Mouse (Mus musculus) cerebellum, postnatal 25 days (tissue): ENCODE measurements around the gene Mpig6b.

ENCODE experiments used
- DNase-seq, 2 experiments: peaks; one replicate each; pipeline ENCODE4 v3.0.0; 2021; ENCODE audit warnings: mixed read lengths in 2 of 2

The Mpig6b gene

DNA sequence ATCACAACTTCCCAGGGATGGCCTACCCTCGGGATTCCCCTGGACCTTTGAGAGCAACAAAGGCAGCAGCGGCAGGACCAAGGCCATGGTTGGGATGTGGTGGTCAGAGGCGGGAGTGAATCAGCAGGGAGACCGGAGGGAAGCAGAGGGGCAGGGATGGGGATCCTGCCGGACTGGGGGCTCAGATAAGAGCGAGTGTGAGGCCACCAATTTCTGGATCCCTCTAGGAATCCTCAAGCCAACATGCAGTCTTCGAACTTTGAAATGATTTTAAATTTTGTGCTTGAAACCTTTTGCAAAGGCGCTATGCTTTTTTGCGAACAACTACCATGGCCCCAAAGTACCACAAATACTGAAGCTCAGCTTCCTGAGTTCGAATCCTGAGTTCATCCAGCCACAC lies at the start of gene Mpig6b:
Mpig6b (minus strand) TSS at position 101 of the 400 bp plus-strand sequence.
- DNase-seq, result peak in 1 of 2 experiments; percentile 21

DNA sequence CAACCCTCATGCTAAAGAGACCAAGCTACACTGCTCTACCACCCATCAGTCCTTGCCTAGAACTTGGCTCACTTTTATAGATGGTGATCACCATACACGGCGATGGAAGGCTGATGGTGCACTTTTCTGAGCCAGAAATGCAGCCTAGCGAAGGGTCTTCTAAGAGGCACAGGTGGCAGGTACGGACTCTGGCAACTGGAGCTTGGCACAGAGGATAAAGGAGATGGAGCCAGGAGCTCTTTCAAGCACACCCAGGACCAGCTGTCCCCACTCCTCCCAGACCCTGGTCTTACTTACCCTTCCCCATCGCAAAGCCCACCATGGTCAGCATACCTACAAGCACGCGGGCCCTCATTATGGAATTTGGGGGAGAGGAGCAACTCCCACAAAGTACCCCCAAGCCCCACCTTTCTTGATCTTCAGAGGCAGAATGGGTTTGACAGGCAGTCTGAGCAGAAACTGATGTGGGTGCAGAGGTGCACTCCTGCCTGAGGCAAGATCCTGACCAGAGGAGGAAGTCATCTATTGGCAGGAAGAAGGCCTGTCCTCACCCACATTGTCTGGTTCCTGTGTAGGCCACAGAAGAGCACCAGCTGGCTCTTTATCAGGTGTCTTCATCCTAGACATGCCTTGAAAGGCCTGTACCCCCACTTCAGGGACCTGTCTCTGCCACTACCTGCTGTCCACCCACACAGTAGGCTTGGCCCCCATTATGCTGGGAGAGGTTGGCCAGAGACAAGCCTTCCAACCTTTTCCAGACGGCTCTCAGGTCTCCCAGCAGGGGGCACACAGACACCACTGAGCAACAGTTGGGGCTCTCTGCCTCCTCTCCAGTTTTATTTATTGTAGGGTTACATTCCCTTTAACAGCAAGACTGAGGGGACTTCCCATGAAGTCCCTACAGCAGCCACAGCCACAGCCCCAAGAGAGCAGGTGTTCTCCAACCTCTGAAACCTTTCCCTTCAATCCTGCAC lies 49.3 kb upstream of the Mpig6b start, which contains the start of gene Ly6g5b:
Ly6g5b (minus strand) TSS at position 383 of the 974 bp plus-strand sequence.
- DNase-seq, result peak in 1 of 2 experiments; percentile 62

DNA sequence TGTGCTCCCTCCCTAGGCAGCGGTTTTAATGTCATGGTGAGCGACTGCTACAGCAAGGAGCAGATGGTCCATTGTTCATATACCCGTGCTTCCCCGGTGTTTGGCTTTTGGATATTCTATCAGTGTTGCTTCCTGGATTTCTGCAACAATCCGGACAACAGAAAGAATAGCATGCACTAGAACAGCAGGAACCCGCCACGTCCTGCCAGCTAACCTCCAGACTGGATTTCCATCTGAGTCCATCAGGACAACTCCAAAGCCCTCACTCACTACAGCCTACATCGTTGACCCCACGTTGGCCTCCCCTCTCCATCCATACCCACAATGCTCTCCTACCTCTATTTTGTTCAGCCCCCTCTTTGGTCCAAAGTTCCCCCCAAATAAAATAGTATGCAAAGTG lies 45.8 kb upstream of the Mpig6b start:
- DNase-seq, result no peak

DNA sequence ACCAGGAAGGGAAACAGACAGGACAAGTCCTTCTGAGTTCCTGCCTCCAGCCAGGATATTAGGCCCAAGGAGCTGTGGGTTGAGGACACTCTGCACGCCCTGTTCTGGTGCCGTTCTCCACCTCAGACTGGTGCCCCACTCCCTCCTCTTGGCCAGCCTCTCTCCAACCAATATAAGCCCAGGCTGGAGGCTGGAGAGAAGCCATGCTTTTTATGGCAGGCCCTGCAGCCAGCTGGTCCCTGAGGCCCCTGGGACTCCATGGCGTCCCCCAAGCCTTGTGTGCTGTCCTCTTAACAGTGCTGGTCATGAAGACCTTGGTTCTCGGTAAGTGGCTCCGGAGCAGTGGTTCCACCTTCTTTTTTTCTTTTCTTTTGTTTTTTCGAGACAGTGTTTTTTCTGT lies 42.1 kb upstream of the Mpig6b start, which contains the start of gene Ly6g5c:
Ly6g5c (plus strand) TSS at position 183 of the 400 bp plus-strand sequence.
- DNase-seq, result peak; percentile 71 to 73

DNA sequence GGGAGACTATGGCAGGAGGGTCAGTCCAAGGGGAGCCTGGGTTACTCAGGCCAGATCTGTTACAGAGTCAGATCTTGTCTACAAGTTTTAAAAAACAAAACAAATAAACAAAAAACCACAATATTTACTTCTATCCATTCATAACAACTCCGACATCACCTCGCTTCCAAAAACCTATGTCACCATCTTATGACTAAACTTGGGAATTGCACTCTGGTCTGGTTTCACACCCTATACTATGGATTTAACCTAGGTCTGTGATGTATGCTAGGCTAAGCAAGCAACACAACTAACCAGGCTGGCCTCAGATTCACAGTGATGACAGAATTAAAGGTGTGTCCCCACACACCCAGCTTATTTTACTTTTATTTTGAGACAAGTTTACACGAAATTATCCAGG lies 40.5 kb upstream of the Mpig6b start:
- no peak for DNase-seq

DNA sequence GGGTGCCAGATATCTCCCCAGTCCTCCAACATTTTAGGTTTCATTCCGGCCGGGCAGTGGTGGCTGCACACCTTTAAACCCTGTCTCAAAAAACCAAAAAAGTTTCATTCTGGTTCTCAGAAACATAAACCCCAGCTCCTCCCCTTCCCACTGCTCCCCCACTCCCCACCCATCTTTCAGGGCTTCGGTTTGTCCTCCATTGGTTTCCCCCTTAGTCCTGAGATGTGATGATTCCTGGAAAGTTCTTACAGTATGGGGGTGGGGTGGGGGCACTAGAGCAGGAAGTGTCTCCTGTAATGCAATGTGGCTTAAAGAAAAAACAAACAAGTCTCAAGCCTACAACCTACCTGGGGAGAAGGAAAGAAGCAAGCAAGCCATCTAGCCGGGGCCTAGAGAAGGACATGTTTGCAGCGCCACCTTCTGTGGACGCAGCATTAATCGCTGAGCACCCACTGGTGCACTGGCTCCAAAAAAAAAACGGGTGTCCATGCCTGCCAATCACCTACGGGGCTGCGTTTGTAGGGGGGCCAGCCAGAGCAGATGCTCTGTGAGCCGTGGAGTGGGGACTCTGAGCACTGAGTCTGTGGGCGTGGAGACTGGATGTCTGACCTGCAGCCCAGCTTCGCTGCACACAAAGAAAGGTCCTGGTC lies 39.9 kb upstream of the Mpig6b start:
- DNase-seq, result peak; percentile 77 to 82

DNA sequence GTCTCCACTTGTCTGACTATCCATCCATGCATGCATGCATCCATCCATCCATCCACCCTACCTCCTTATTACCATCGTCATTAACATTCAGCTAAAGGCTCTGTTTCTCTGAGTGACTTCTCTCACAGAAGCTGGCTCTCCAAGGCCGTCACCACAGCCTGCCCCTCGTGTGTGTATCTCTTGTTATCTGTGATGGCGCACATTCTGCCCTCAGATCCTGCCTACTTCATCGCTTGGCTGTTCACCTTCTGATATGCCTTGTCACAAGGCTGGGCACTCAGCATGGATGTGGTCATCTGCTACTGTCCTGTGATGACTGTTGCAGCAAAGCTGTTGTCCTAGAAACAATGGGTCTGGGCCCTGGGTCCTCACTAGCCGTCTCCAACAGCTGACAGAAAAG lies 38.8 kb upstream of the Mpig6b start:
- peak in 1 of 2 experiments; percentile 19 for DNase-seq

DNA sequence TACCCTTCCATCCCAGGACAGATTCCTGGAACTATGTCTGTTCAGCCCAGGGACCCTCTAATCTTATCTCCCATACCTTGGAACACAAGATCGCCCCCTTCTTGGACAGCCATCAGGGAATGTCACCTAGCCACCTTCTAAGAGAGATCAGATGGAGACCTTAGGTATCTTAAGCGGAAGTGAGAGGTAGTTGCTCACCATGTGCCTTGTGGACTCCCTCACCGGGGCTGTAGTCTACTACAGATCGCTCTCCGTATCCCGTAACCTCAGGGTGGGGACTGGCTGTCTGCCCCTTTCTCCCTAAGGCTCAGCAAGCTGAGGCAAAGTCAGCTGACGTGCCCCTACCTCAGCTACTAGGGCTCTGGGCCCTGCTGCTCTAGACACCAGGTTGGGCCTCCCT lies 38.1 kb upstream of the Mpig6b start:
- DNase-seq, result no peak

DNA sequence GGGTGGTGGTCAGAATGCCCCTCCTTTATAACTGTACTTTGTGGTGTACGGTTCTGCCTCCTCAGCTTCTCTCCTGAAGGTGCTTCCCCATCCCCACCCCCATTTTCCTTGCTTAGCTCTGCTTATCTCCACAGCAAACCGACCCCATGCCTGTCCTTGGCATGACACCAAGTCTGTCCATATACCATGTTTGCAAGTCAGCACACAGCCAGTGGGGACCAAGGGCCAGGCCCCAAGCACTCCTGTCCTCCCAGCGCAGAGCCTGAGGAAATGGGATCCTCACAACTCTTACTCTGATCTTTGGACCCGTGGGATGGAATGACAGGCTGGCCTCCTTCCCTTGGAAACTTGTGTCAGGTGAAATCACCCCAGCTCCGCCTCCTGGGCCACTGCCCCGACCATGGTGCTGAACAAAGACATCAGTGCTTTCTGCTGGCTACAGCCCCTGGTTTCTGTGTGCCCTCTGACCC lies 37.3 kb upstream of the Mpig6b start:
- peak in 1 of 2 experiments; percentile 47 for DNase-seq

DNA sequence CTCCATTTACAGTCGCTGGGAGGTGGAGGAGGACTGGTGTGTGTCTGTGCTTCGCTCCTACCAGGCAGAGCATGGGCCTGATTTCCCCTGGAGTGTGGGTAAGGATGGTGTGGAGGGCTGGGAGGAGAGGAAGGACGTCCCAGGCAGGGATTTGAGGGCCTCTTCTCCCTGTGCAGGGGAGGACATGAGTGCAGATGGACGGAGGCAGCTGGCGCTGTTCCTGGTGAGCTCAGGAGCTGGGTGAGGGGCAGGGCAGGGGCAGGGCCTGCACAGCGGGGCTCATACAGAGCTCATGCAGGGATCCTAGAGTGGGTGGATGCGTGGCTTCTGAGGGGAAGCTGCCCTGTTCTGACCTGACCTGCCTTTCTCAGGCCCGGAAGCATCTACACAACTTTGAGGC lies 36.3 kb upstream of the Mpig6b start:
- peak; percentile 44 to 63 for DNase-seq

DNA sequence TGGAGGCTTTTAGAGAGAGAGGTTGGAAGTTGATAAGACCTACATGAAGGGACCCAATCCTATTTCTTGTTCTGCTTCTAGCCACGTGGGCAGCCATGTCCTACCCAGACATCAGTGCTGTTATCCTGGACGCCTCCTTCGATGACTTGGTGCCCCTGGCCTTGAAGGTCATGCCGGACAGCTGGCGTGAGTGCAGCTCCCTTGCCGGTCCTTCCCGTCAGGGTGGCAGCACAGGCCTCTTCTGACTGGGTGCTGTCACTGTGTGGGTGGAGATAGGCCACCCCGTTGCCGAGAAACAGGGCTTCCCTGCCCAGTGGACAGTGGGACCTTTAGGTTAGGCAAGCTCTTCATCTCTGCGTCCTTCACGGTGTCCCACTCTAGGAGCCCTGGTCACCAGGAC lies 35.2 kb upstream of the Mpig6b start:
- DNase-seq, result no peak

DNA sequence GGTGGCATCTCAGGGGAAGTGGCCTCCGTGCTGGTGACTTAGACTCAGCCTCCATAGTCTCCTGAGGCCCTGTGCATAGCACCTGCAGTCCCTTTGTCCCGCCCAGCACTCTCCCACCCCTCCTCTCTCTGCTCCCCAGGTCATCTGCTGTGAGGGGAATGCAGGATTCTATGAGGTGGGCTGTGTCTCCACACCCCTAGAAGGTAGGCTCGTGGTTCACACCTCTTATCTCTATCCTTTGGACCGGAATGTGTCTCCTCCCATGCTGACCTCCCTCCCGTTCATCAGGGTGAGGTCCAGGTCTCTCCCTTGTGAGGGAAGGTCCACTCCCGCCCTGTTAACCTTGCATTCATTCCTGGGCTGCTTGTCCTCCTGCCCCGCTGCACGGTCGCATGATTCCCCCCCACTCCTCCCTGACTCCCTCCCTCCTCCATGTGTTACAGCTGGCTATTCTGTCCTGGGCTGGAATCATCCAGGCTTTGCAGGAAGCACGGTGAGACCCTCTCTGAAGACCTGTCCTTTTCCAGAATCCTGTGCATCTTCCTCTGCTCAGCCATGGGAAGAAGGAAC lies 34.3 kb upstream of the Mpig6b start:
- DNase-seq, result peak in 1 of 2 experiments; percentile 29

DNA sequence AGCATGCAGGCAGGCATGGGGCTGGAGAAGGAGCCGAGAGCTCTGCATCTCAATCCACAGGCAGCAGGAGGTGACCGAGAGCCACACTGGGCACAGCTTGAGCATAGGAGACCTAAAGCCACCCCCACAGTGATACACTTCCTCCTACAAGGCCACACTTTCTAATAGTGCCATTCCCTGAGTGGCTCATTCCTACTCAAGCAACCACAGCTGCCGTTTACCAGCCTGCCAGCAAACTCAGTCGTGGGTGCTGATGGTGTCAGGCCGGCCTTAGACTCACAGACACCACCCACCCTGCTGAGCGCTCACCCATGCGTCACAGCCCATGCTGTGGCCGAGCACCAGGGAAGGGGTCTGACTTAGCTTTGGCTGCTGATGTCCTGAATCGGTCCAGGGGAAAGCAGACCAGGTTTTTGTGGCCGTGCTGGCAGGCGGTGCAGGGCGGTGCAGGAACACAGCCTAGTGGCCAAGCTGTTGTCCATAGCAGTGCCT lies 31.2 kb upstream of the Mpig6b start:
- peak; percentile 79 to 82 for DNase-seq

DNA sequence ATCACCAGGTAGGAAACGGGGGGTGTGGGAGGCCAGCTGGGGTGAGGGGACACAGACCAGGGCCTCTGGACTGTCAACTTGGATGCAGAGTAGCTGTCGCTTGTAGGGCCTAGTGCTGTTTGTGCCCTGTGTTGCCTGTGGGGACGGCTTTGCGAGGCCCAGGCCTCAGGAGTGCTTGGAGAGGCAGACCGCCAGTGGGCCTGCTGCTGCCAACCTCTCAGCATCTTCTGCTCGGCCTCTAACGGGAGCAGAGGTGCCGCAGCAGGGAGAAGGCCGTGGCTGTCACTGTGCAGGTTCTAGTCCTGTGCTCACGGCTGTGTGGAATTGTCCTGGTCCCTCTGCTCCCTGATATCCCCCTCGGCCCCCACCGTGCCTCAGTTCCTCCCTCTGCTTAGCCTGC lies 30.6 kb upstream of the Mpig6b start:
- peak; percentile 61 to 63 for DNase-seq

DNA sequence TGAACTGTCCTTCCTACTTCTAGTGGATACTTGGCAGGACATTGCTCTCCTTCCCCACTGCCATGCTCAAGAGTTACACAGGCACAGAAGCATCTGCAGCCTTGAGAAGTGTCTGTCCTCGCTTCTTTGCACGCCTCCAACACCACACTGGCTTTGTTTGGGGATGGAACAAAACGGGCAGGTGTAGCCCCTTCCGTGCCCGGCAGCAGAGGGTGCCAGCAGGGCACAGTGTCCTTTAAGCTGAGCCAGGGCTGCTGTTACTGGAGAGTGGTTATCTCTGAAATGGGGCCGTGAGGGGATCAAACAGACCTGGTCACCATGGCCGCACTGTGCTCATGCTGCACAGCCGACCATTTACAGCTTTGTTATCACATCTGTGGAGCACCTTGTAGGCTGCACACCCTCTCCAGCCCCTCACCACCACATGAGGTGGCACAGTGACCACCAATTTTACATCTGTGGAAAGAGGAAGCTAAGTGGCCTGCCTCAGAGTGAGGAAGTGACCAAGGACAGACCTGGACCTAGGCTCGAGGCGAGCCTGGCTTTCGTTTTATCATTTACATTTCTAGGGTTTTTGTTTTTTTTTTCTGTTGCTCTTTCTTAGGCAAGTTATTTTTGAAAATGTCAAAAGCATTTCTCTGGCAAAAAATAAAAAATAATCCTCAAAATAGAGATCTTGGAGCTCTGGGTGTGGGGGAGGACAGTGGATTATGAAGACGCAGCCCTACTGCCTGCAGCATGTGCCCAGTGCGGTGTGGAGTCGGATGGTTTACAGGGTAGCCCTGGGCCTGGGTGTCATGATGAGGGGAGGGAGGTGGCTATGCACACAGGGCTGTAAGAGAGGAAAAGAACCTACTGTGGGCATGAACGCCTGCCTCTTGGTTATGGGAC lies 28.7 kb upstream of the Mpig6b start:
- DNase-seq, result peak in 1 of 2 experiments; percentile 40

DNA sequence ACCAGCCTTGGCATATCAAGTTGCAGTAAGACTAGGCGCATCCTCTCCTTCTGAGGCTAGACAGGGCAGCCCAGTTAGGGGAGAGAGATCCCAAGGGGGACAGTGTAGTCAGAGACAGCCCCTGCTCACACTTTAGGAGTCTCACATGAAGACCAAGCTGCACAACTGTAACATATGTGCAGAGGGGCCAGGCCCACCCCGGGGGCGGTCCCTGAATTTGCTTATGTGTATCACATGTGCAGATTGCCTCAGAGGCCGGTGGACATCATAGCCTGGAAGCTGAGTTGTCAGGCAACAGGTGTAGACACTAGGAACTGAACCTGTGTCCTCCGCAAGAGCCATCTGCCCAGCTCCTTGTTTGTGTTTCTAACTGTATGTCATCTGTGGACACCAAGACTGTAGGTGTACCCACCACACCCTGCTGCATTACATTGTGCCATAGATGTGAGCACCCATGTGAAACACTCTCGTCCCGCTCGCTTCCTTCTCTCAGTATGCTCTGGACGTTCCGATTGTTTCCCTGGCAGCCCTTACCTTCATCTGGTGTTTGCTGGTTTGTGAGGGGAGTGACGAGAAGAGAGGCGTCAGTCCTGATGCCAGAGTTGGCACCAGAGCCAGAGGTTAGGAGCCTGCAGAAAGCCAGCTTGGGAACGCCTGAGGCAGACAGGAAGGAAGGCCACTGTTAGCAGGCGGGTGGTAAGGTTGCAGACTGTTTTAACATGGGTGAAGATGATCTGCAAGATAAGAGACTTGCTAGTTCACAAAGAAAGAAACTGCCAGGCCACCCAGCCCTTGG lies 26.6 kb upstream of the Mpig6b start:
- no peak for DNase-seq

DNA sequence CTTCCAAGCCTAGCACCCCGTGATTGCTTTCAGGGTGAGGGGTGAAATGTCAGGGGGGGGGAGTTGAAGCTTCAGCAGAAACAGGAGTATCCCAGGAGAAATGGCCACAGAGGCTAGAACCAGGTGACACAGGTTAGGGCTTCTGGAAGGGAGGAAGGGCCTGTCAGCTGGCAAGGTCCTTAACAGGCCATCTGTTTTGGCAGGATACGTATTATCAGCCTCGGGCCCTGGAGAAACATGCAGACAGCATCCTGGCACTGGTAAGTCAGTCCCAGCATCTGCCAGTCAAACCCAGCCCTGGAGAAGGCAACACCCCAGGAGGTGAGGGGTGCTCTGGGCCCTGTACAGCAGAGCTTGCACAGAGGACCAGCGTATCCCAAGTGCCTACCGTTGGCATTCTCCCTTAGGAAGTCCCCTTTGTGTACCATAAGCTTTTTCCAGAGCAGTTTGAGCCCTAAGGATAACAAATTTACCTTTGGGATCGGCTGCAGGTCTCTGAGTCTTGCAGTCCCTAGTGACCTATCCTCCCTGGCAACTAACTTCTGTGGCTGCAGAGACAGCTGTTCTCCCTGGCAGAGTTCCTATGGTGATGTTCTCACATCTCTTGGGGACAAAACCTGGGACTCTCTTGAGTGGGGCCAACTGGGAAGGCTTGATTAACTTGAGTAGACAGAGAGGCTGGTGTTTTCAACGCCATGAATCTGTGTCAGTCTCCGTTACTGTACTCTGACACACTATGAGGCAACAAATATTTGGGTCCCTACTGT lies 24.4 kb upstream of the Mpig6b start:
- DNase-seq, result peak; percentile 87

DNA sequence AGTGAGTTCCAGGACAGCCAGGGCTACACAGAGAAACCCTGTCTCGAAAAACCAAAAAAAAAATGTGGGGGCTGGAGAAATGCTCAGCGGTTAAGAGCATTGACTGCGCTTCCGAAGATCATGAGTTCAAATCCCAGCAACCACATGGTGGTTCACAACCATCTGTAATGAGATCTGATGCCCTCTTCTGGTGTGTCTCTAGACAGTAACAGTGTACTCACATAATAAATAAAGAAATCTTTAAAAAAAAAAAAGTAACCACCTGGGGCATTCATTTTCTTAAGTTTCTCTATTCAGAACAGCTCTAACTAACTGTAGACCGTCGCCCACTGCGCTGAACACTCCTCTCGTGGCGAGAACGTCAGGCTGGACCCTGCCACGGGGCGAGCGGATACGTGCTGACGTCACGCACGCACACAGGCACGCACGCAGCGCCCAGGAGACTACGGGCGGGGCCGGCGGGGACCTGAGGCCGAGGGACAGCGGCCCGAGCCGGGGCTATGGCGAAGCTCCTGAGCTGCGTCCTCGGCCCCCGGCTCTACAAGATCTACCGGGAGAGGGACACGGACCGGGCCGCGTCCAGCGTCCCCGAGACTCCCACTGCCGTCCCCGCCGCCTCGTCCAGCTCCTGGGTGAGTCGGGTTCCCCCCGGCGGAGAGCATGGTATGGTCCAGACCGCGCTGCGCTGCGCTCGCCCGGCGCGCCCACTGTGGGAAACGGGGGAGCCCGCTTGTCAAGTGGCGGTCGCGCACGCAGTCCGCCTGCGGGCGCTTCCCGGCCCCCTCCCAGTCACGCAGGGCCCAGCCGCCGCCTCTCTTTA lies 23.1 kb upstream of the Mpig6b start, which contains the start of gene Abhd16a:
Abhd16a (plus strand) TSS at position 439 of the 820 bp plus-strand sequence.
- DNase-seq, result peak; percentile 96 to 97

DNA sequence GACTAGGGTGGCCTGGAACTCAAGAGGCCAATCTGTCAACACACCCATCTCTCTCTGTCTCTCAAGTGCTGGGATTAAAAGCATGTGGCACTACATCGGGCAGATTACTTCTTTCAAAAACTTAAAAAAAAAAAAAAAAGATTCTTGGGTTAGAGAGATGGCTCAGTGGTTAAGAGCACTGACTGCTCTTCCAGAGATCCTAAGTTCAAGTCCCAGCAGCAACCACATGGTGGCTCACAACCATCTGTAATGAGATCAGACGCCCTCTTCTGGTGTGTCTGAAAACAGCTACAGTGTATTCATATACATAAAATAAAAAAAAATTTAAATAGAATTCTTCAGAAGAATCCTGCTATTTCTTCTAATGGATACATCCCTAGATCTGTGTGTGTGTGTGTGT lies 22.2 kb upstream of the Mpig6b start:
- peak in 1 of 2 experiments; percentile 48 for DNase-seq
